Mouse (Mus musculus): Measurements from ENCODE around the gene Dscam. TPM values are rescaled to one million over a fixed set of nuclear protein-coding genes. Genes with fewer than 3 reads are reported as not detected.

Dscam gene
- polyA plus RNA-seq, 1 experiment from 2014 or later = 0.05 TPM

DNA sequence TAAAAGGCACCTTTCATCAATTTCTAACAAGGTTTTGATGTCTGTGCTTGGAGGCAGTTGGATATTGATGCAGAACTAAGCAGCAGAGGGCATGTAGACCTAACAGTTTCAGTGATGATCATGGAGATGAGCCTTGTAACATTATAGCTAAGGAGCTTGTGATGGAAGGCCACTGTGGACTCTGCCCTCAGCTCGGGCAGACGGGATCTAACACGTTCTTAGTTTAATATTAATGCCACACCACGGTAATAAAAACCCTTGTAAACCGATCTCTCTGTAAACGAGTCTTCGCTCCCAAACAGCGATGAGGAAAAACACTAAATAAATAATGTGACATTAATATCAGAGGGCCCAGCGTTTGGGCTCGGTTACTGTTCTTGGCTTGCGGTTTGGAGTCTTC is 569.8 kb downstream of the Dscam start:
- no peak for DNase-seq (ENCODE audit: low spot score)

DNA sequence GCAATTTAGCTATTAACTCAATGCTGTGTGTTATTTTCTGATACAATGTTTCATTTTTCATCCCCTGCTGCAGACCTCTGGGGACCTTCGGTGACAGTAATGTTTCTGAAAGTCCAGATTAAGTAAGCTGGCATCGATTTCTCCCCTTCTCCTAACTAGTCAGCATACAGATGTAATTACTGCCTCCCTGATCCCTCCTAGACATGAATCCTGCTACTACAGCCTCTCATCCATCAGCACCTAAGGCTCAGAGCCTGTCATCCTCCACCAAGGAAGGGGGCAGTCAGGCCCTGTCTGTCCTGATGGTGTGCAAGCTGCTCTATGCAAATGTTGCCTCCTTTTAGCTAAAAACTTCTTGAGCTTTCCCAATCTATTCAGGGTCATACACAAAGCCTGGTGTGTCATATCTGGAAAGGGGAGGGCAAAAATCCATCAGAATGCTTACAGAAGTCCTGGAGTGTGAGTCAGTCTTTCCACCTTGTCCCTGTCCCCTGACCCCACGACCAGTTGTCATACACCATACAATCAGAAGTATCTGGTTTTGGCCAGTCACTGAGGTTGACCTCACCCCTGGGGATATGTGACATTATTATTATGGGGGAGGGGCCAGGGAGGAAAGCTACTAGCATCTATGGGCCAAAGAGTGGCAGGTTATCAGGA is 571.0 kb downstream of the Dscam start:
- DNase-seq (ENCODE audit: low spot score) = no peak

DNA sequence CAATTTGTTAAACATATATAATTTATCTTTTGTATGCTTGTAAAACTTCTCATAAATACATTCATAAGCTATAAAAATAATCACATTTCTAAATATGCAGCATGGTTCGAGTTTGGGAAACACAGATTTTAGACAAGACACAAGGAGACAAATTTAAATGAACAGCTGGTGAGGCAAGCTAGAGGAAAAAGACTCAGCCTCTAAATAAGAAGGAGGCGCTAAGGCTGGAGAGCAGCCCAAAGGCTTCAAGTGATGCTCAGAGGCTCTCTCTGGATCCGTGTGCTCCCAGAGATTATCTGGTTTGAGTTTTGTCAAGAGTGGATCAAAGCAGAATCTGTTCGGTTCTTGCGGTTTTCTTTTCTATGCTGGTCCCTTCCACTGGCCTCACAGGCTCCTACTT is 594.7 kb downstream of the Dscam start:
- no peak for DNase-seq (ENCODE audit: low spot score)

DNA sequence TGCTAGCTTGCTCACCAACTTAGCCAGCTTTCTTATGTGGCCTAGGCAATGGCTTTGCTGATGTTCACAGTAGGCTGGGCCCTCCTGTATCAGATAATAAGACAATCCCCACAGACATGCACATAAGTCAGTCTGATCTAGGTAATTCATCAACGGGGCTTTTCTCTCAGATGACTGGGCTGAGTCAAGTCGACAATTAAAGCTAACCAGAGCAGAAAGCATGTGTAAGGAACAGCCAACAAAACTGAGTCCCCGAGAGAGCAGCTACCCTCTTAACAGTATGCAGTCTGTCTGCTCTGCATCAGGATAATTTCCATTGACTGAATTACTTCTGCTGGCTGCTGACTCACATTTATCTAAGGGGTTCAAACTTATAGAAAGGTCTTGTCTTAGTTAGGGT is 603.1 kb downstream of the Dscam start:
- no peak for DNase-seq (ENCODE audit: low spot score)

DNA sequence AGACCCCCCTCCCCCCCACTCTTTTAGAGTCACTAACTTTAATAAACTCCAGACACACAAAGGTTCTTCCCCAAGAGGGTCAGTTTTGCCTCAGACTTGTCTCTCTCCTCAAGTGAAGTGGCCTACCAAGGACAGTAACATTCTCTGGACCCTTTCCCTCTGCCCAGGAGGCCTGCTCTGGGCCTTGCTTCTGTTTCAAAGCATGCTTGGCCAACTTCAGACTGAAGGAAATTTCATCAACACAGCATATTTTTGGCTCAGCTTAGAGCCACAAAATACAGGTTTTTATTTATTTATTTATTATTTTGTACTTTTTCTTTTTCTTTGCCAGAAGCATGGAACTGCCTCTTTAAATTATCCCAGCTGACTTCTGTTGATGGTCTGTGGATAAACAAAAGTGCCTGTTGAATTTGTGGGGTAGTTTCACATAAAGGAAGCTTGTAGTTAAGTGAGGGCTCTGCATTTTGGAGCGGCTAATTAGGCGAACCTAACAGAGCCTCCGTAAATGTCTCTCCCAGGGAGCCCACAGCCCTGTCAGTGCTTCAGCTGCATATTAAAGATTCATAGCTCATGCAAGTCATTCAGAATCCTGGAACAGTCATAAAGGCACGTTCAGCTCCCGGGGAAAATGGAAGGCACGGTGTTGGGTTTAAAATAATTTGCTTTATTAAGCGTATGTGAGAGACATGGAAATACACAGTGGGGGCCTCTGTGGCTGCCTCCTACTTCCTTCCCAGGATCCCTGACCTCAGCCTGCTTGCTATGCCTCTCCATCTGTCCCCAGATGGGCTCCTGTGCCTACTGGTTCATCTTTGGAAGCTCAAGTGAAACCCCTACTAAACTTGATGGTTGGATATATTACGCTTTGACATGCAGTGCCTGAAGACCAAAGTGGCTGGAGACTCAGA is 606.9 kb downstream of the Dscam start:
- no peak for DNase-seq (ENCODE audit: low spot score)

DNA sequence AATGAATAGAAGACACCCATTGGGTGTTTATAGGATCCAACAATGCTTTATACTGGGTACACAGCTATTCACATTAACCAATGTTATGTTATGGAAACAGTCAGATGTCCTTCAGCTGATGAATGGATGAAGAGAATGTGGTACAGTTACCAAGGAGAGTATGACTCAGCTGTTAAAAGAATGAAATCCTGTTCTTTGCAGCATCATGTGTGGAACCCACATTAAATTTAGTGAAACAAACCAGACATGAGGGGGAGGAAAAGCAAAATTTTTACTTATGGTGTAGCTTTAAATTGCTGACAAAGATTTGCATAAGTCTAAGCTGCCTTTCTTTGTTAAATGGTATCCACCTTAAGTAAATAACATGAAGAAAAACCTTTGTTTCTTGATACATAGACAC is 610.8 kb downstream of the Dscam start:
- DNase-seq (ENCODE audit: low spot score) = no peak

DNA sequence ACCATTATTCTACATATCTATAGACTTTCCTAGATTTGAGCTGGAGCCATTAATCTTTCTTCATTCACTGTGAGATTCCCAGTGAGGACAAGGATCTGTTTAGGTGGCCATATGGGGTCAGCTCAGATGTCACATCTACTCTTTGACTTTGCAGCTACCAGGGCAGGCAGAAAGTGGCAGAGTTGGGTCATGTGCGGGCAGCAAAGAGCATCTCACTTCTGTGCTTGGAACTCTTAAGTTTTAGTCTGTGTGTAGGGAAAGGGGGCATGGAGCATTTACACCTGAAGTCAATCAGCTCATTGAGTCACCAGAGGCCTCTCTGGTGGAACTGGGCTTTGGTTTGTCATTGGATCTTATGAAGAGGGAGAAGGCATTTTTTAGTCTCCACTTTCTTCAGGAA is 612.2 kb downstream of the Dscam start:
- DNase-seq (ENCODE audit: low spot score) = no peak

DNA sequence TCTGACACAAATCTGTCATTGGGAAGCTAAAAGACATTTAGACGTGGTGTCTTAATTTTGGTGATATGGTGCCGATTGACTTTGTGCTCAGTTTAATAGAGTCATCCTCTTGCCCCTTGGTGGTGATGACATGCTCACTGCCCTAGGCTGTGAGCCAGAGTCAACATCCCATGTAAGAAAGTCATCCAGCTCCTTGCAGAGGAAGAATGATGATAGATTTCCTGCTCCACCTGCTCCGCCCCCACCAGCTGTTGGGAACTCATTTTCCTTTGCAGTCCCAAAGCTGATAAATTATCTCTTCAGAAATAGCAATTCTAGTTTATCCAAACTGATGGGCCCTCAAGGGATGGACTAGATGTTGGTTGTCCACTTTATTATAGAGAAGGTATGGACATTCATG is 613.9 kb downstream of the Dscam start:
- no peak for DNase-seq (ENCODE audit: low spot score)

DNA sequence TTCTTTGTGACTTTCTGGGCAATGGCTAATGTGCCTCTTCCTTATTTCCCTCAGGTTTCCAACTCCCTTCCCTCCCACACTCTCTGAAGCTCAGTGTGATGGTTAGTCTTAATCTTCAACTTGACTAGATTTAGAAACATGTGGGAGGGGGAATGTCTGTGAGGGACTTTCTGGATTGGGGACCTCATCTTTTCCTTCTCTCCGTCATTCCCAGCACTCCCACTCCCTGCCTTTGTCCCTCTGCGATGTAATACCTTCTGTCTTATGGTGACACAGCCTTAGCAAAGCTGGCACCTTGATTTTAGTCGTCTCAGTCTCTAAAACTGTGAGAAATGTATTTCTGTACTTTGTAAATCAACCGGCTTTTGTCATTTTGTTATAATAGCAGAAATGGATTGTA is 615.1 kb downstream of the Dscam start:
- DNase-seq (ENCODE audit: low spot score) = no peak

DNA sequence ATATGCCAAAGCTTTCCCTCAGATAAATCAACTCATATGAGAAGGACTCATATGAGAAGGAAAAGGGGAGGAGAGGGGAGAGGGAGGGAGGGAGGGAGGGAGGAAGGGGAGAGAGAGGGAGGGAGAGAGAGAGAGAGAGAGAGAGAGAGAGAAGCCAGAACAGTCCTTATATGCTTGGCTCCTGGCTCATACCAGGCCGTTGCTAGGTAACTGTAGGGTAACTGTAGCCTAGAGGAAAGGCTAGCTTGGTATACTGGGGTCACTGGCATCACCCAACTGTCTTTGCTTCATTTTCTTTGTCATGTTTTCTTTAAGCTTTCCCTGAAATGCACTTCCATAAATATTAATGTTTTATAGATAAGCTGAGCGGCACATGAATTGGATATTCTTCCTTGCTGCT is 617.9 kb downstream of the Dscam start:
- no peak for DNase-seq (ENCODE audit: low spot score)

DNA sequence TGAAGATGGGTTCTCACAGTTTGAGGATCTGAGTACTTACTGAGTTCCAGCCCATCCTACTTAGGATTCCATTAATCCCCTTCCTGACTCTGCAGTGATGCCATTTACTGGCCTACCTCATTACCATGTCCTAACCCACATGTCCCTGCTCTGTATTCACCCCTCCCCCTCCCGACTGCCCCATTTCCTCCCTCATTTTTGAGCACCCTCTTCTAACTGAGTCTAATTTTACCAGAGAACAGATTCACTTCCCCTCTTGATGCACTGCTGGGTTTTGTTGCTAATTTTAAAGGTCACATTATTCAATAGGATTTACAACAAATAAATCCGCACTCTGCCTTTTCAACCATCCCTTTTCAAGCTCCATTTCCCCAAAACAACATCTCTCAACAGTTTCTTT is 629.5 kb downstream of the Dscam start:
- no peak for DNase-seq (ENCODE audit: low spot score)

Other genes with a start within 250 kb of the Dscam start
- 3.2 and 4.9 TPM in 2 replicates for gene Bace2, start 186.0 kb upstream of the Dscam start, polyA plus RNA-seq (2015; fragmentation: Nextera tagmentation; extraction: Ambion mirVana)